Mouse (Mus musculus) heart, postnatal 25 days (tissue): ENCODE measurements around the gene Lig3. TPM values are rescaled to one million over a fixed set of nuclear protein-coding genes. Genes with fewer than 3 reads are reported as not detected.
"Not testable (repeated sequence)": the region's sequence is repeated elsewhere in the genome, so short reads cannot be mapped to it uniquely, and the experiment has no call there.

Experiments
- DNase-seq: peaks from one replicate; pipeline ENCODE4 v3.0.0; 2022; ENCODE audit warnings: low spot score
- intact Hi-C: fragments of 180-260 bp; cut with DNase I; formaldehyde crosslinking; loops from one replicate; pipeline ENCODE4 v1.15.1; 2025
- total RNA-seq, 2 experiments: library from RNA; stranded (reverse); gene quantifications; 2 replicates each; pipeline ENCODE4 v1.2.3; 2021

The Lig3 gene
- total RNA-seq, 2 experiments from 2014 or later: 17.9 to 21.5 TPM

DNA sequence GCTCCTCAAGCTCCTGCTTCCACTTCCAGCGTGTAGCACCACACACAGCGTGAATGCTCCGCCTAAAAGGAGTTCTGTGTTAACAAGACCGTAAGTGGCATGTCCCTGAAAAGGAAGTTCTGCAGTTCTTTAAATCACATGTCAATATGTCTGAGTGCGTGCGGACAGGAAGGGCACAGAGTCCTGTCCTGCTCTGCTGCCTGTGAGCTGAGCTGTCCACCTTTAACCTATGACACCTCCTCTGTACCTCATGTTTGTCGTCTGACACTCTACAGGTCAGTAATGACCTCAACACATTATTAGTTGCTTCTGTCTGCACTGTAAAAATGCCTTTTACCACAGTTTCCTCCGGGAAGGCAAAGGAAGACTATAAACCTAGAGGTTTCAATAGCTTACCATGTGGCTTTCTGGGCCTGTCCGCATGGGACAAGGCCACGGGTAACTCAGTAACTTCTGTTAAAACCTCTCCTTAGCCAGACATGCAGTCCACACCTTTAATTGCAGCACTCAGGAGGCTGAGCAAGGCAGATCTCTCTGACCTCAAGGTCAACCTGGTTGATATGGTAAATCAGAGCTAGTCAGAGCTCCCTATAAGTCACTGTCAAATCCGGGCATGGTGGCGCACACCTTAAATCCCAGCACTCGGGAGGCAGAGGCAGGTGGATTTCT is 40.0 kb downstream of the Lig3 start:
- intact Hi-C loops: no loop called here
- no peak for DNase-seq

DNA sequence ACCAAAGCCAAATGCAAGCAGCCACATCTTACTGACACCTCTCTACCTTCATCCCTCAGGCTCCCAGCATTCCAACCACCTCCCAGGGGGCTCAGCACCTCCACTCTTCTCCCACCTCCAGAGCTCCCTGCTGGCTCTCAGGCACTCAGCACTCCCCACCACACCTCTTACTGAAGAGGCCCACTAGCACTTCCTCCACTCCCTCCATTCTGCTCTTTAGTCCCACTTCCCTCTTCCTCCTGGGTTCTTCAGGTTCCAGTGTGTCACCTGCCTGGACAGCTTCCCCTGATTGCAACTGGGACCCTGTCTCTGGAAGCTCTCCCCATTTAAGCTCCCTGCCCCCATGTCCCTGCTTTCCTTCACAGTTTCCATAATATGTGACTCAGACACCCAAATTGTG is 45.9 kb downstream of the Lig3 start:
- no peak for DNase-seq
- intact Hi-C loops: no loop called here

DNA sequence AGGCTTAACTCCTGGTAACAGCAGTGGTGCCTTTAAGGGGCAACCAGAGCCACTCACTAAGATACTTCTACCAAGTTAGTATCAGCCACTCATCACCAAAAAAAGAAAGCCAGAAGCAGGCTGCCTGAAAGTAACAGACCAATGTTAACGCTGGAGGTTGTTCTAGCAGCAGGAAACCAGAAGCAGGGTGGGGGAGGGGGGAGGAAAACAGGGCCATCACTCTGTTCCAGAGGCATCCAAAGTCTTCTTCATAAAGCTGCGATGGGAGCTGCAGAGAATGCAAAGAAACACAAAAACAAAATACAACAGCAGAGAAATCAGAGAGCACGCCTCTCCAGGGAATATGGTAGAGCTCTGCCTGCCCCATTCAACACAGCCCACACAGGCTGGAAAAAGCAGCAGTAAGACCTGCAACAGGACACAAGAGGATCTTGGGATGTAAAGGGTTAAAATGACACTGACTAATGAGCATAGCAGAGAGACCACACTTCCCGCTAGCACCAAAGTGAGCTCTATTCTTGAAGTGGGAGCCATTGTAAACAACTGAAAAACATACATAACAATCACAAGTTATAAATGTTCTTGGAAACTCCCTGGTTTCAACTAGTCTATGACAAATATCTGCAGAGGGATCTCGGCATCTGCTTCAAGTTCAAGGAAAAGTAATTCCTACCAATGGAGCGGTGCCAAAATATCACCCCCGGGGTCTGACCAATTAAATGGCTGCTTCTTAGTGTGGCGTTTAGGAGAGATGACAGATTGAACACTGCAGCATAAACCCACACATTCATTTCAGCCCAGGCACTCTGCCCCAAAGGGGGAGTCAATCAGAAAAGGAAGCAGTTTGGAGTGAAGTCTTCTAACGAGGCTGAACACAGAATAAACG is 50.3 kb downstream of the Lig3 start:
- intact Hi-C loops: no loop called here
- no peak for DNase-seq

DNA sequence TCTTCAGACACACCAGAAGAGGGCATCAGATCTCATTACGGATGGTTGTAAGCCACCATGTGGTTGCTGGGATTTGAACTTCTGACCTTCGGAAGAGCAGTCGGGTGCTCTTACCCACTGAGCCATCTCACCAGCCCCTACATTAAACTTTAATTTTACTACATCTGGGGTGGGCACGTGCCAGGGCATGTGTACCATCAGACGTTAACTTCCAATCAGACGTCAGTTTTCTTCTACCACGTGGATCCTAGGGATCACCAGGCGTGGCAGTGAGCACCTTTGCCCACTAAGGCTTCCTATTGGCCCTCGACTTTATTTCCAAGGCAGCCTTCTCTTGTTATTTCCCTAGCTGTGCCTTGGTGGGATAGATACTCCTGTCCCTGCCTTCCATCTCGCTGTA is 51.5 kb downstream of the Lig3 start:
- DNase-seq, intact Hi-C loops: not testable (repeated sequence)

GRCm38 (mm10) chr11:82833929-82834328 is 53.0 kb downstream of the Lig3 start:
- DNase-seq: no peak
- intact Hi-C loops: no loop called here

DNA sequence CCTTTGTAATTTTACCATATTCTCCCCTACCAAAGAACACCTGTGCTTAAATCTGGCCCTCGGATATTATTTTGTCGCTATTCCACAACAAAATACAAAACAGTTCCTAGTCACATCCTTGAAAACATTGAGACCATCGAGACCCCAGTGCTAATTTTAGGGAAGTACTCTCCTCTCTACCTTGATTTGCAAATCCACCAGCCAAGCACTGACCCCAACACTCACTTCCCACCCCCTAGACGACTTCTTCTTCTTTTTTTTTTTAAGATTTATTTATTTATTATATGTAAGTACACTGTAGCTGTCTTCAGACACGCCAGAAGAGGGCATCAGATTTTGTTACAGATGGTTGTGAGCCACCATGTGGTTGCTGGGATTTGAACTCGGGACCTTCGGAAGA is 53.5 kb downstream of the Lig3 start:
- intact Hi-C loops, DNase-seq: not testable (repeated sequence)

DNA sequence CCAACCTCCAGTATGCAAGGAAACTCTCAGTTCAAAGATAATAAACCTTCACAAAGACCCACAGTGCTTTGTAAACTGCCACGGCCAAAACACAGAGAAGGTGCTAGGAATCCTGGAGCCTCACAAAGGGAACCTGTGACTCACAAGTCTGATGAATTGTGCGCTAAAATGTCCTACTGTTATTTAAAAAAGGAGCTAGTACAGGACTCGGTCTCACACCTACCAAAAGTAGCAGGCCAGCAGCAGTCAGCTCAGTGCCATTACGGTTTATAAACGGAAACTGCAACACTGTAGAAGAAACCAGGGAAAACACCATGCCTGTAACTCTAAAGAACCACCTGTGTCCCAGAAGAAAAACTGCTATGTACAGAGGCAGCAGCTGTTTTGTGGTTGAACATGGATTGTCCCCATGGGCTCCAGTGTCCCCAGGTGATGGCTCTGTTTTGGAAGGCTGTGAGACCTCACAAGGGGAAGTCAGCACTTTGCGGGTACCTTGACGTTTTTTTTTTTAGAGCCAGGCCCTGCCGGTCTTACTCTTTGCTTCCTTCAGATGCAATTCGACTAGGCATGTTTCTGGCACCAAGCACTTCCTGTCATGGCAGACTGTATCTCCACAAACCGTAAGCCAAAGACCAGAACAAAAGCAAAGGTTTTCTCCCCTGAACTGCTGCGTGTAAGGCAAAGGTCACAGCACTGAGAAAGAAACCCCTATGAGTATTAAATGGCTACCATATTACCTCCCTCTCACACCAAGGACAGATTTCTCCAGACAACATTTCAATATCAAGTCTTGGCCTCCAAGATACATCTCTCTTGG is 54.9 kb downstream of the Lig3 start:
- intact Hi-C loops: no loop called here
- no peak for DNase-seq

DNA sequence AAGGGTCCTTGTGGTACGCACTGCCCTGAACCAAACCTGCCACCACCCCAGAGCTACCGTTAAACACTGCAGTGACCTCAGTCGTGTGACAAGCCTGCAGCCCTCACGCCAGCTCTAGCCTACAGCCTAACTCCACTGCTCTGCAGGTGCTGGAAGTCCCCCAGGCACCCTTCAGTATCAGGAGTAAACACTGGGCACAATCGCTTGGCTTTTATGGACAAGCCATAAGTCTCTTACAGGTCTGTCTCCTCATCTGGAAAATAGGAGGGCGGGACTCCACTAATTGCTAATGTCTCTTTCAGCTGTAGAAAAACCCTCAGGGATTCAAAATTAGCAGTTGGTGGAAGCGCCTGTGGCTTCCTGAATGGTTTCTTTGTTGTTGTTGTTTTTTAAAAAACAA is 56.3 kb downstream of the Lig3 start:
- intact Hi-C loops: no loop called here
- no peak for DNase-seq

- intact Hi-C loops: no loop called here
- no peak for DNase-seq
Measured at GRCm38 (mm10) chr11:82837848-82838247, 56.9 kb downstream of the Lig3 start.

- DNase-seq: no peak
- intact Hi-C loops: no loop called here
Measured at GRCm38 (mm10) chr11:82838511-82838910, 57.6 kb downstream of the Lig3 start.

- intact Hi-C loops: no loop called here
- no peak for DNase-seq
Measured at GRCm38 (mm10) chr11:82844771-82845414, 64.0 kb downstream of the Lig3 start.

DNA sequence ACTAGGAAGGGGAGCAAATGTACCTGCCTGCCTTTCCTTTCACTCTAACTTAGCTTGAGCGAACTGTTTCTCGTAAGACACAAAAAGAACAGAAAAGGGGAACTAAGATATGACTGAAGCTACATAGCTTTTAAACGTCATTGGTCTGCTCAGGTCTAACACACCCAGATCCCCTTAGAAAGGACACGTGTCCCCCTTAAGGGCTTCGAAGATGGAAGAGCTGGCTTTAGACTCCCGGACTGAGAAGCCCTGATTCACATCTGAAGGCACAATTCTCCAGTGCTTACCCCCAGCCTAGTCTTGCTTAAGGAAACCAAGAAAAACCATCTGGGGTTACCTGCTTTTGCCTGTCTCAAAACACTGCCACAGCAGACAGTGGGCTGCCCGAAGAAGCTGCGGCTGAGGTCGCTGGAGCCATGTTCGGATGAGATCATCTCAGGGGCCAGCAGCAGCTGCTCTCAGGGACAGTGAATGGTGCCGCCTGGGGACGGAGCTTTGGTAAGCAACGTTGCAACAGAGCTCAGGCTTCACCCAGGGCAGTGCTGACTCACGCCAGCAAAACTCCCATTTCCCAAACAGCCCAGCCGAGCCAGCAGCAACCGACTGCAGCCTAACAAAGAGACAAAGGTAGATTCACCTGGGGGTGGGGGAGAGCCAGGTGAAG is 64.6 kb downstream of the Lig3 start:
- DNase-seq: peak; percentile 49
- intact Hi-C loops: no loop called here

- DNase-seq: no peak
- intact Hi-C loops: no loop called here
Measured at GRCm38 (mm10) chr11:82846079-82846436, 65.2 kb downstream of the Lig3 start.

DNA sequence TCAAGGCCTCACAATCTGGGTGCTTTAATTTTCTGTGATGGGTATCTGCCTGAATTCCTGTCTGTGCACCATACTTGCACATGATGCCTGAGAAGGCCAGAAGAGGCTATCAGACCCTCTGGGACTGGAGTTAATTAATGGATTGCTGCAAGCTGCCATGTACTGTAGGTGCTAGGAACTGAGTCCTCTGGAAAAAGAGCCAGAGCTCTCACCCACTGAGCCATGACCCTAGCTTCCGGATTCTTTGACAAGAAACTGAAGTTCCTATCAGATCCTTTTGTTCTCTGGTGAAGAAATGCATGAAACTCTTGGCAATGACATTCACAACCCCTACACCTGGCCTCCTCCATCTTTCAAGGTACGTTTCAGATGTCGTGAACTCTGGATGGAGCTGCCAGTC is 66.0 kb downstream of the Lig3 start:
- DNase-seq: no peak

GRCm38 (mm10) chr11:82847571-82848000 is 66.7 kb downstream of the Lig3 start:
- intact Hi-C loops: no loop called here
- no peak for DNase-seq

More for the DNA sequence above, 66.0 kb downstream of the Lig3 start:
- intact Hi-C loops: no loop called here

DNA sequence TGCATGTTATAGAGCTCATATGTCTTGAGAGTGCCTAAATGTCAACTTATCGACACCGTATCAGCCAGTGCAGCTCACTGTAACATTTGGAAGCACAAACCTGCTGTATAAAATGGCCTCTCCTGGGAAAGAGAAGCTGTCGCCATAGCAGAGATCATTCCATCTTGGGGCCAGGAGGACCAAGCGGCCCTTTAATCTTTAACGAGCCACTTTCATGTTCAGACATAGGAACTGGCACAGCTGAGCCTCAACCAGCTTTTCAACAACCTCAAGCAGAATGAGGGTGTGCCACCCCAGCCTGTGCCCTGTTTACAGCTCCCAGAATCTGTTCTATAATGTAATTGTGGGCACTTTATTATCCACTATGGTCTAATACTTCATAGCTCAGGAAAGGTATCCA is 69.4 kb downstream of the Lig3 start:
- intact Hi-C loops: no loop called here

GRCm38 (mm10) chr11:82852115-82852514 is 71.2 kb downstream of the Lig3 start:
- DNase-seq: no peak
- intact Hi-C loops: no loop called here

More for the DNA sequence above, 69.4 kb downstream of the Lig3 start:
- DNase-seq: no peak

DNA sequence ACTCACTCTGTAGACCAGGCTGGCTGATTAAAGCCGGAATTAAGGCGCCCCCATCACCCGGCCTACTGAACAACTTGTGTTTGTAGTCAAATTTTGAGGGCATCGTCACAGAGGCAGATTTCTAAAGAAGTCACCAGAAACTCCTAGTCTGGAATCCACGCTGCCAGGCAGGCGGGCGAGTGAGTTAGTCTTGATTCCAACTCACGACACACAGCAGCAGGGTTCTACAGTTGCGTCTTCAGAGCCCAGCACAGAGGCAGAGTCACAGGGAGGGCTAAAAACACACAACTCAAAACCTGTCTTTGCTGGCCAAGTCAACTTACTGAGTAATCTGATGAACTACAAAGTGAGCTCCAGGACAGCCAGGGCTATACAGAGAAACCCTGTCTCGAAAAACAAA is 71.6 kb downstream of the Lig3 start:
- intact Hi-C loops: no loop called here

GRCm38 (mm10) chr11:82852958-82853357 is 72.0 kb downstream of the Lig3 start:
- intact Hi-C loops: no loop called here
- DNase-seq: no peak

More for the DNA sequence above, 71.6 kb downstream of the Lig3 start:
- no peak for DNase-seq
